Mouse (Mus musculus) intestine, postnatal 0 days (tissue): ENCODE results near the gene Insl3. TPM values are rescaled to one million over a fixed set of nuclear protein-coding genes. Genes with fewer than 3 reads are reported as not detected.
A peak's percentile ranks its signal among the peaks of the same experiment; 100 is the strongest.

Experiments
- ATAC-seq: fragments of 200-750 bp; cut with Nextera tagmentation; 2 replicates; pipeline ENCODE4 v1.8.0; 2017; ENCODE audit warnings: mild to moderate bottlenecking, moderate TSS enrichment, moderate library complexity
- H3K27ac ChIP-seq: fragments of 300-500 bp; sonication (generic); 2 replicates; pipeline ENCODE4 v1.5.1; 2014; ENCODE audit warnings: mild to moderate bottlenecking, low read depth, low read length, moderate library complexity
- H3K27me3 ChIP-seq: fragments of 300-500 bp; sonication (generic); replicated peaks from 2 replicates; pipeline ENCODE4 v1.6.1; 2014; ENCODE audit warnings: low read length, mixed read lengths; ENCODE audit not compliant: control insufficient read depth, insufficient read depth
- H3K36me3 ChIP-seq: fragments of 300-500 bp; sonication (generic); 2 replicates; pipeline ENCODE4 v1.6.1; 2014; ENCODE audit warnings: mild to moderate bottlenecking, moderate library complexity; ENCODE audit not compliant: control insufficient read depth, insufficient read depth
- H3K4me1 ChIP-seq: fragments of 300-500 bp; sonication (generic); replicated peaks from 2 replicates; pipeline ENCODE4 v1.6.1; 2014; ENCODE audit warnings: antibody characterized with exemption, low read length, mixed read lengths; ENCODE audit not compliant: control insufficient read depth, insufficient read depth
- H3K4me2 ChIP-seq: fragments of 300-500 bp; sonication (generic); replicated peaks from 2 replicates; pipeline ENCODE4 v1.6.1; 2014; ENCODE audit warnings: low read depth, mild to moderate bottlenecking, moderate library complexity
- H3K4me3 ChIP-seq: fragments of 300-500 bp; sonication (generic); 2 replicates; pipeline ENCODE4 v1.5.1; 2014; ENCODE audit warnings: low read depth, low read length
- H3K9ac ChIP-seq: fragments of 300-500 bp; sonication (generic); 2 replicates; pipeline ENCODE4 v1.6.1; 2014; ENCODE audit warnings: mild to moderate bottlenecking, low read depth, low read length
- H3K9me3 ChIP-seq: fragments of 300-500 bp; sonication (generic); 2 replicates; pipeline ENCODE4 v1.6.1; 2016; ENCODE audit warnings: mixed run types; ENCODE audit not compliant: control insufficient read depth
- CTCF ChIP-seq: sonication (generic); IDR thresholded peaks from 2 replicates; pipeline ENCODE4 v1.5.1; 2016; ENCODE audit warnings: low read depth, mild to moderate bottlenecking, control low read depth, antibody characterized with exemption, moderate library complexity
- WGBS: fragments of 180-500 bp; shearing (Covaris S2); extraction: QIAGEN DNeasy Blood & Tissue Kit; methylation state at CpG from one replicate; pipeline ENCODE4 v1.1.7; 2014; 5-methylcytosine and 5-hydroxymethylcytosine counted together
- polyA plus RNA-seq: library from polyadenylated mRNA; unstranded; fragments of >200 nt; fragmentation: Nextera tagmentation; extraction: Ambion mirVana; gene quantifications from 2 replicates; pipeline ENCODE4 v1.2.1, GENCODE M21; 2015

The Insl3 gene
- 2.5 and 3.0 TPM in 2 replicates for polyA plus RNA-seq

DNA sequence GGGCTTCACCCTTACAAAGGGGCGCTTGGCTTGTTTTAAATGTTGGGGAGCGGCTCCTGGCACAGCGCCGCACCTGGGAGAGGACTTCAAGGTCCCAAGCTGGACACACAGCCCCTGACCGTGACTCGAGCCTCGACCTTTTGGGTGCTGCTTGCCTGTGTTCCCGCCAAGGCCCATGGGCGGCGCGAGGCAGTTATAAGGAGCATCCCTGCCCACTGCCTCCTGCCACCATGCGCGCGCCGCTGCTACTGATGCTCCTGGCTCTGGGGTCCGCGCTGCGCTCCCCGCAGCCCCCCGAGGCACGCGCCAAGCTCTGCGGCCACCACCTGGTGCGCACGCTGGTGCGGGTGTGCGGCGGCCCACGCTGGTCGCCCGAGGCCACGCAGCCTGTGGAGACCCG, at the start of gene Insl3:
TSS of gene Insl3 (plus strand) at position 187 of the 400 bp plus-strand sequence.
- Histone ChIP-seq H3K27ac (no peak within 1 kb of the TSS), H3K36me3 (peaks cover 19% of the 10 kb centered on the region; the same call in 1 of the 2 replicates), H3K4me3 (no peak within 1 kb of the TSS), H3K4me2 (no peak within 1 kb of the TSS), H3K27me3 (peaks cover 82% of the 10 kb centered on the region), H3K9me3 (no peaks in the 10 kb centered on the region), H3K4me1 (peaks cover 4% of the 10 kb centered on the region; the same call in 1 of the 2 replicates), H3K9ac (no peak within 1 kb of the TSS)
- no peak for TF ChIP-seq CTCF
- no peak for ATAC-seq
- WGBS, result 12% methylated on average over 33 of the region's 33 CpGs

DNA sequence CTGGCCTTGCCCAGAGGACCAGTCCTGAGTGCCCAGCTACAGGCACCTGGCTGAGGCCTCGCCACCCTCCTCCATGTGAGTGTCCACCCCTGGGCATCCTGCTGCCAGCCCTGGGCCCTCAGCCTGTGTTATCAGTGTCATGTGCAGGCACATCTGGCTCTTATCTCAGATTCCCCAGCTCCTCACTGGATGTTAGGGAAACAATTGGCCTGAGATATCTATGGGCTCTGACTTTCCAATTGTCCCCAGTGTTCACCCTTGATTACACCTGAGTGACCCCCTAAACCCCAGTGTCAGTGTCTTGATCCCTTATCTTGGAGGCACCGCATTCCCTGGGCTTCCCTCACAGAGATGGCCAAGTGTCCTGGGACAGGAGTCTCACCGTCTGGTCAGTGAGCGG, 49.7 kb upstream of the Insl3 start:
- Histone ChIP-seq H3K9ac (no peak overlapping the region), H3K27me3 (no peaks in the 10 kb centered on the region; the same call in 1 of the 2 replicates), H3K27ac (no peak overlapping the region), H3K36me3 (no peaks in the 10 kb centered on the region), H3K4me3 (no peak overlapping the region), H3K4me1 (no peaks in the 10 kb centered on the region), H3K4me2 (no peak overlapping the region), H3K9me3 (no peaks in the 10 kb centered on the region)
- 84% methylated on average over 4 of the region's 4 CpGs for WGBS
- no peak for ATAC-seq
- TF ChIP-seq CTCF, result no peak

DNA sequence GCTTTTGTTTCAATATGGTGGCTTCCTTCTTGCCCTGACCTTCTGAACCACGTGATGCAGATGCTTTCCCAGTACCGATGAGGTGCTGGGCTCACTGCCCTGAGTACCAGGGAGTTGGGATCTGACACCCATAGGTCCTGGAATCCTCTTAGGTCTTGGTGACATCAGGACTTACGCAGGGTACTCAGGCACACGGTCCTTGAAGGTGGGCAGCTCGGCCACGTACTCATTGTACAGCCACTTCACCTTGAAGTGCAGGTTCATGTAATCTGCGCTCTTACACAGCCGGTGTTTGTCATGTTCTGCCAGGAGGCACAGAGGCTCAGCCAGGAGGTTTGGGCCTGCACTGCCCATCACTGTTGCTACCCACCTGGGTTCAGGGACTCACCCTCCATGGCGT, 43.5 kb upstream of the Insl3 start:
- 83% methylated on average over 9 of the region's 9 CpGs for WGBS
- H3K4me2 ChIP-seq, result no peak overlapping the region
- no peaks in the 10 kb centered on the region for H3K36me3 ChIP-seq
- ATAC-seq, result no peak
- H3K4me1 ChIP-seq, result no peaks in the 10 kb centered on the region
- no peaks in the 10 kb centered on the region for H3K9me3 ChIP-seq
- H3K9ac ChIP-seq, result no peak overlapping the region
- H3K27me3 ChIP-seq, result no peaks in the 10 kb centered on the region
- no peak overlapping the region for H3K4me3 ChIP-seq
- H3K27ac ChIP-seq, result no peak overlapping the region
- TF ChIP-seq CTCF, result no peak

DNA sequence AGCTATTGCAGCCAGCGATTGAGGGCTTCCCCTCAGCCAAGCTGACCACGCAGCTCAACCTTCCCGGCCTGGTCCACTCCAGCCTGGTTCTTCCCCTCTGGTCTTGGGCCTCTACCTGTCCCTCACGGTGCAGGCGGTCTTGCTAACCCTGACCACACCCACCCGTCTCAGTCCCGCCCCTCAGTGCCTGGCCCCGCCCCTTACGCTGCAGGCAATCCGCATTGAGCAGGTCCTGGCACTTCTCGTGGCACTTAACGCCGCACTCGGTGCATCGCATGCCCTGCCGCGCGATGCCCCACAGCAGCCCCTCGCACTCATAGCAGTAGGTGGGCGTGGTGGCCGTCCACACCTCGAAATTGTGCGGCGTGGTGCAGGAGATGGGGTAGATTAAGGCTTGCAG, 34.4 kb upstream of the Insl3 start:
- TF ChIP-seq CTCF, result no peak
- H3K4me1 ChIP-seq, result no peaks in the 10 kb centered on the region
- no peaks in the 10 kb centered on the region for H3K36me3 ChIP-seq
- ATAC-seq, result peak; percentile 59
- peaks cover 40% of the 10 kb centered on the region for H3K27me3 ChIP-seq
- 1% methylated on average over 24 of the region's 24 CpGs for WGBS
- H3K4me3 ChIP-seq, result peak overlapping the region; percentile 7; the same call in 1 of the 2 replicates
- H3K4me2 ChIP-seq, result peak overlapping the region; percentile 35
- no peak overlapping the region for H3K9ac ChIP-seq
- H3K27ac ChIP-seq, result no peak overlapping the region
- no peaks in the 10 kb centered on the region for H3K9me3 ChIP-seq

DNA sequence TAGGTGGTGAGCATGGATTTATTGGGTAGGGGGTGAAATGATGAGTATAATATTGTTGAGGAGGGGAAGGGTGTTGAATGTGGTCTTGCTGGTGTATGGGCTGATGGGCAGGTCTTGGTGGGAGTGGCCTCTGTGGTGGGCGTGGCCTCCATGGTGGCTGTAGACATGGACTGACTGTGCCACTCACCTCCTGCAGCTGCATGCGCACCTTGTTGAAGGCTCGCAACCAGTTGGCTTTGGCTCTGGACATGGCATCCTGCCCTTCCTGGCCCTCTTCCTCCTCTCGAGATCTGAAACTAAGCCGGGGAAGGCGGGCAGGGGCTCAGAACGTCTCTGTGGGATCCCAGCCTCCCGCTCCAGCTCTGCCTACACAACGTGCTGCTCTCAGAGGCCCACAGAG, 31.2 kb upstream of the Insl3 start:
- WGBS, result 32% methylated on average over 9 of the region's 9 CpGs
- peaks cover 46% of the 10 kb centered on the region for H3K27me3 ChIP-seq
- 0 out of 2 replicates have a peak overlapping the region, but pooled peaks have one; percentile 17 for H3K4me2 ChIP-seq
- TF ChIP-seq CTCF, result no peak
- ATAC-seq, result no peak
- no peaks in the 10 kb centered on the region for H3K4me1 ChIP-seq
- no peaks in the 10 kb centered on the region for H3K36me3 ChIP-seq
- H3K27ac ChIP-seq, result no peak overlapping the region
- no peak overlapping the region for H3K9ac ChIP-seq
- no peaks in the 10 kb centered on the region for H3K9me3 ChIP-seq
- no peak overlapping the region for H3K4me3 ChIP-seq

DNA sequence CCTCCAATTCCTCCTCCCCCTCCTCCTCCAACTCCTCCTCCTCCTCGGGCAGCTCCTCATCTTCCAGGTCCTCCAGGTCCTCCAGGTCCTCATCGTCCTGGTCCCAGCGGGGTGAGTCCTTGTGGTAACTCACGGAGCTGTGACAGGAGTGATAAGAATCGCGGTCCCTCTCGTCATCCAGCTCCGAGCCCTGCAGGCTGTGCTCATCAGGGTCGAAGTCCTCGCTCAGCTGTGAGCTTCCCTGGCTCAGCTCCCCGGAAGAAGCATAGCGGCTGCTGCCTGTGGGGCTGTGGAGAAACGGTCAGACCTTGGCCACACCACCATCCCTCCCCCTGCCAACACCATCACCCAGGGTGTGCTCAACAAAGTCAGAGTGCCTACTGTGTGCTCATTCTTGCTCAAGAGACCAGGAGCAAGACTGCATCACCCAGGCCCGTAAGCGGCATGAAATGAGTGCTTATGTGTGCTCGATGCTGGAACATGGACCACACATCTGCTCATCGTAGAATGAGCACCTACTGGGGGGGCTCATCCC, 30.4 kb upstream of the Insl3 start:
- Histone ChIP-seq H3K4me1 (no peaks in the 10 kb centered on the region), H3K4me2 (peak overlapping the region; percentile 17; the same call in 1 of the 2 replicates), H3K27ac (no peak overlapping the region), H3K9me3 (no peaks in the 10 kb centered on the region), H3K27me3 (peaks cover 46% of the 10 kb centered on the region), H3K4me3 (no peak overlapping the region), H3K36me3 (no peaks in the 10 kb centered on the region), H3K9ac (no peak overlapping the region)
- 22% methylated on average over 17 of the region's 17 CpGs for WGBS
- ATAC-seq, result 0 out of 2 replicates have a peak, but pooled peaks have one; percentile 25
- TF ChIP-seq CTCF, result no peak
